Mouse (Mus musculus): Measurements from ENCODE around the gene Lim2. TPM values are rescaled to one million over a fixed set of nuclear protein-coding genes. Genes with fewer than 3 reads are reported as not detected.
"Not testable (repeated sequence)": the region's sequence is repeated elsewhere in the genome, so short reads cannot be mapped to it uniquely, and the experiment has no call there.

Gene Lim2
- not detected for total RNA-seq (2021)

DNA sequence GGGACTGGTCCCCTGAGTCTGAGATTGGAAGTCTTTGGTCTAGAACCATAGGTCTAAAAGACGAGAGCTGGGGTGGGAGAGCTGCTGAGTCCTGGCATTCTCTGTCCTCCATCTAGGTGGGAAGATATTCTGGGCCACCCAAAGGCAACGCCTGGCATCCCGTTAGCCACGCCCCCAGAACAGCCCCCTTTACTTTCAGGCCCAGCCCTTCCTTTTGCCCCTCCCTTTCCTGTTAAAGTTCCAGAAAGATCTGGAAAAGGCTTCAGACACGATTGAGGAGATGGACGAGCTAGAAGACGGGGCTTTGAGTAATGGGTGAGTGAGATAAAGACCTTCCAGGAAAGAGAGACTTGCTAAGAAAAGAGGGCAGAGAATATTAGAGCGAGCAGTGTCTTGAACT is at the start of gene Lim2:
Gene Lim2 (plus strand): TSS at position 265 of the 400 bp plus-strand sequence.
- DNase-seq, result no peak
- intact Hi-C loops (cut with DNase I), result no loop called here

DNA sequence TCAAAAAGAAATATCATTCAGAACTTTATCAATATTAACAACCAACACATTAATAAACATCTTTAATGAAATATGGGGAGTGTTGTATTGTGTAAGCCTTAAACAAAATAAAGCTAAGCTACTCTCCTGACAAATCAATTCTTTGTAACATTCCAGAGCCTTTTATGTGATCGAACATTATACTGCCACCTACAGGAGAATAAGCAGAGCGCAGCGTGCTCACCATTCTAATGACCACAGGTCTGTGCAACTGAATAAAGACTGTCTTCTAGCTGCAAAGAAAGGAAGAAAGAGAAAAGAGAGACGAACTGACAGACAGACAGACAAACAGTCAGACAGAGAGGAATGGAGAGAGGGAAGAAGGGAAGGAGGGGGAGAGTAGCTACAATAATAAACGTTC is 49.2 kb upstream of the Lim2 start:
- peak; percentile 21 to 39 for DNase-seq

DNA sequence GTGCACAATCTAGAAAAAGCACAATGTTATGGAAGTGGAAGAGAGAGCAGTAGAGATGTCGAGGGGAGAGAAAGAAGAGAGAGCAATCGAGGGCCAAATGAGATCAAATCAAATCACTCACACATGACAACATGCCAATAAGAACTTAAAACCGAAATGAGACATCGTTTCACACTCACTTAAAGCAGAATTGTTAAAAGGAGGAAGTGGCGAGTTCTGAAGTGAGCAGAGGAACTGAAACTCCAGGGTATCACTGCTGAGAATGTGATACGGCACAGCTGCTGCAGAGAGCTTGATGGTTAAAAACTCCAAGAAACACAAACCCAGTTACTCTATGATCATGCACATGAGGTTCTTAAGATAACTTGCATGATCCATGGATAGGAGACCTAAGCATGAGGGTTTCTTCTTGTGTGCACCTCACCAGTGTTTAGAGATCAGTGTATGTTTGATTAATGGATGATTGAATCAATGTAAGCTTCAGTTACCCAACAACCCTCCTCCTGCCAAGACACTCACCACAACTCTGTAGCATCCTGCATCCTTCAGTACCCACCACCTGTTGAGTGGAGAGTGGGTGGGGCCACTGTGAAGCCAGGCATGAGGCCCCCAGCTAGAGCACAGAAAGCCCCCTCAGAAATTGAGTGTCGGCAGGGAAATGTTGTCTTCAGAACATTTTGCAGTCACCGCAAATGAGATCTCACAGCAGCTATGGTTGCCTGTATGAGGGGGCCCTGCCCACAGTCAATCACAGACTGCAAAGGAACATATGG is 34.9 kb upstream of the Lim2 start:
- intact Hi-C loops (cut with DNase I), result no loop called here
- no peak for DNase-seq

More for the DNA sequence above, 49.2 kb upstream of the Lim2 start:
- intact Hi-C loops (cut with DNase I), result no loop called here

DNA sequence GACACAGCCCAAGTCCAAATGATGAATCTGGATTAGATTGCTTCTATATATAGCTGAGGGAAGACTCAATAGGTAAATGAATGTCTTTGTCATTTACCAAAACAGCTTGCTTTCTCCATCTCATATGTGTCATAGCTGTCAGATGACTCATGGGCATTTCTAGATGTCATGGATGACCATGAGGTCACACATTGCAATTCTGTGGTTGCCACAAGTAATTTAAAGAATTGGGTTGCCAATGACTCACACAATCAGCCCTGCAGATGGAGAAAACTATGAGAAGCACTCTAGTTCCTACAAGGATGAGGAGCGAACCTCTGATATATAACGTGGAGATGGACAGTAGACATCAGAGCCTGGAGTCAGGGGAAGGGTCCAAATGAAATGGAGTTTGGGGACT is 28.0 kb upstream of the Lim2 start:
- intact Hi-C loops (cut with DNase I), result no loop called here

DNA sequence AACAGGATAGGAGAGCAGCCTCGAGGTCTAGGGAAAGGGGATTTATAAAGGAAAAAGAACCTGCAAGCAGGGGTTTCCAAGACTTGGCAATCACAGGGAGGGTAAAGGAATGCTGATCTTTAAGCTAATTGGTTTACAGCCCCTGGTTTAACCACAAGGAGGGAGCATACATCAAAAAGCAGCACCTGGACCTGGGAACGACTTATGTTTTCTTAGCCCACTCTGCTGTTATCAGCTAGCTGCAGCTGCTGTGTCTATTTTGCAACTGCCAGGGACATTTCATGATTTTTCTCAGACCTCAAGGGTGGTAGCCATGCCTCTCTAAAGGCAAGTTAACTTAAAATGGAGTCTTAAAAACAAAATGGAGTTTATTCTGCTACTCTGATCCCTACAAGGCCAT is 24.8 kb upstream of the Lim2 start:
- intact Hi-C loops (cut with DNase I), result no loop called here
- DNase-seq, result no peak

More for the DNA sequence above, 28.0 kb upstream of the Lim2 start:
- DNase-seq, result no peak

DNA sequence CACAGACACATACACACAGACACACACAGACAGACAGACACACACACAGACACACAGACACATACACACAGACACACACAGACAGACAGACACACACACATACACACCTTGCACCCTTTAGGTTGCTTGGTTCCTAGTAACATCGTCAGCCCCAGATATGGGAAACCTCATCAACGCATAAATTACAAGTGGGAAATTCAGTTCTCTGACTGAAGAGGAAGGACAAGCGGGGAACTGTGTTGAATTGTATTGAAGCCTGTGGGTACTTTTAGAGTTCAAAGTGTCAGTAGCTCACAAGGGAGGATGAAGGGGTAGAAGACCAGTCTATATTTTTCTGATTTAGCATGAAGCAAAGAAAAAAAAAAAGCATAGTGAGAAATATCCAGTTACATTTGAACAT is 19.9 kb upstream of the Lim2 start:
- intact Hi-C loops (cut with DNase I), result no loop called here
- no peak for DNase-seq

DNA sequence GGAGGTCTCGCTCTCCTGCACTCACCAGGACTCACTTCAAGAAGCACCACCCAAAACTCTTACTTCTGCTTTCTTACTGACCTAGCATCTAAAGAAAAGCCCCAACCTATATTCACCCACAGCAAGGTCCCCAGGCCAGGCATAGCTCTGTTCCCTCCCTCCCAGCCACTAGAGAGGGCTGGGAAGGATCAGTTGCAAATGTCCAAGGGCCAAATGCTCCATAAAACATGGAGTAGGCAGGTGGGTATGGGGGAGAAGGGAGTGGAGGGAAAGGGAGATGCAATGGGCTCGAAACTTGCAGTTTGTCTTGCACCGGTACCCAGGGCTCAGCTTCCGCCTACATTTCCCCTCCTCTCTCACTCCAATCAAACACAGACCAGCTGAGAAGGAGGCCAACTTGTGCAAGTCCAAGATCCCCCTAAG is 19.3 kb upstream of the Lim2 start, which contains the start of gene Siglecg:
Gene Siglecg (plus strand): TSS at position 74 of the 423 bp plus-strand sequence.
- no peak for DNase-seq
- intact Hi-C loops (cut with DNase I), result no loop called here

DNA sequence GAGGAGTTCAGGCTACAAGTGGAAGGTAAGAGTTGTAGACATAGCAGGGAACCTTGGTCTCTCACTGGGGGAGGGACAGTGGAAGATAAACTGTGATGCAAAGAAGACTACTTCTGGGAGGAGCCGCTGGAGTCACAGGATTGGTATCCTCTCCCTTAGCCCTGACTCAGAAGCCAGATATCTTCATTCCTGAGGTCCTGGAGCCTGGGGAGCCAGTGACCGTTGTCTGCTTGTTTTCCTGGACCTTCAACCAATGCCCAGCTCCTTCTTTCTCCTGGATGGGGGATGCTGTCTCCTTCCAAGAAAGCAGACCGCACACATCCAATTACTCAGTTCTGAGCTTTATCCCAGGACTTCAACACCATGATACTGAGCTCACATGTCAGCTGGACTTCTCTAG is 18.4 kb upstream of the Lim2 start:
- no peak for DNase-seq
- intact Hi-C loops (cut with DNase I), result no loop called here

DNA sequence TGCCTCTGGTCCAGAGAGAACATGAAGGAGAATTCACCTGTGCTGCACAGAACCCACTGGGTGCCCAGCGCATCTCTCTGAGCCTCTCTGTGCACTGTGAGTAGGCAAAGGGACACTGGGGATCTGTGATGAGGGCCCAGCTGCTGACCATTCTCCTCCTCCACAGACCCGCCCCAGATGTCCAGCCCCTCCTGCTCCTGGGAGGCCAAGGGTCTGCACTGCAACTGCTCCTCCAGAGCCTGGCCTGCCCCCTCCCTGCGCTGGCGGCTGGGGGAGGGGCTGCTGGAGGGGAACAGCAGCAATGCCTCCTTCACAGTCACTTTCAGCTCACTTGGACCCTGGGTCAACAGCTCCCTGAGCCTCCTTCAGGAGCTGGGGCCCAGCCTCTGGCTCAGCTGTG is 15.7 kb upstream of the Lim2 start:
- intact Hi-C loops (cut with DNase I); DNase-seq: not testable (repeated sequence)

DNA sequence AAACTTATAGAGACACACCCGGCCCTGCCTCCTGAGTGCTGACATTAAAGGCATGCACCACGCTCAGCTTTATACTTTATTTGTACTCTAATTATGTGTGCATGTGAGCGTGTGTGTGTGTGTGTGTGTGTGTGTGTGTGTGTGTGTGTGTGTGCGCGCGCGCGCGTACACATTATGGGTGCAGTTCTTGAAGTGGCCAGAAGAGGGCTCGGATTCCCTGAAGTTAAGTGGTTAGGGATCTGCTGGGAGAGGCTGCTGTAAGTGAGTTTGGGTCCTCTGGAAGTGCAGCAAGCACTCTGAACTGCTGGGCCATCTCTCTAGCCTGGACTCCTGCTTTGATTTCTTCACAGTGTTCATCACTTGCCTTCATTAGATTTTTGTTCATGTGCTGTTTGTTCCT is 10.2 kb upstream of the Lim2 start:
- intact Hi-C loops (cut with DNase I), result no loop called here
- DNase-seq, result no peak

DNA sequence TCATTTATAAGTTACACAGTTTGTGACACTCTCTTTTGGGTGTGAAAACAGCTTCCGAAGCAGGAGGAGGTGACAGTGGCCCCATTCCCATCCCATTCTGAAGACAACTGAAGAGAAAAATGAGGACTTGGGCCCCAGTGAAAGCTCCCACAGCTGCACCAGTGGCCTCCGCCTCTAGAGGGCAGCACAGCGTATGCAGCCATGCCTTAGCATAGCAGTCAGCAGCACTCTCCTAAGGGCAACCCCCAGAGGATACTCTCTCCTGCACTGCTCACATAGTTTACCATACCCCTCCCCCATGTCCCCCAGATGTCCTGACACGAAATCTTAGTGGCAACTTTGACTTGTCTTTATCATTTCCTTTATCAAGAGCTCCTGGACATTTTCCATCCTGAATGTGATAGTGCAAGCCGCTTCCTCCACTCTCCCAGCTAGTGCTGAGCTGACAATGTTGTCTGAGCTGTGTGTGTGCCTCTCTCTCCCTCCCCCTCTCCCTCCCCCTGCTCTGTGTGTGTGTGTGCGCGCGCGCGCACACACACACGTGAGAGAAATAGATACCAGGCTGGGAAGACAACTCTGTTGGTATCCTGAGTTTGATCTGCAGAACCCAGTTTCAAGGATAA is 4.4 kb upstream of the Lim2 start:
- DNase-seq, result peak; percentile 86 to 92
- intact Hi-C loops (cut with DNase I), result loop anchor here (1.0 kb wide), 1 partner anchor 43 kb away; no protein-coding TSS in a partner anchor

DNA sequence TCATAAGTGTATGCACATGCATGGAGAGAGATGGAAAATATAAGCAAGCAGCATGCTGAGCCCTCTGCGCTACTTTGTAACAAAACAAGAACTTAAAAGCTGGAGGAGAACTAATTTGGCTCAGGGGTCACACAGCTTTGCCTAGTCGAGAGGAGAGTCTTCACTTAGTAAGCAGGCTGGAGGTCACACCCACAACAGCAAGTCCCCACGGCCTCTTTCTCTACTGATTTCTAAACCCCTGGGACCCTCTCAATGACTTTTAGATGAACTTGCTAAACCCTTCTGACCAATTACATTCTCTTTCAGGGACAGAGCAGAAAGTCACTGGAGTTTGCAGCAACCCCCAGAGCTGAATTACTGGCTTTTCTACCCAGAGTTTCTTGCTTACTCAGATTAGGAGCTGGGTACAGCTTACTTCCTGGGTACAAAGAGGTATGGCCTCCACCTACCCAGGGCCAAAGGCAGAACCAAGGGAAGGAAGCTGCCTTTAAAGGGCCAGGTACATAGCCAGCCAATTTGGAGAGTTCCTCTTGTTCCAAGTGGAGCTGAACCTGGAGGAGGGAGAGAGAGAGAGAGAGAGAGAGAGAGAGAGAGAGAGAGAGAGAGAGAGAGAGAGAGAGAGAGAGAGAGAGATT is 3.4 kb upstream of the Lim2 start:
- DNase-seq, result no peak
- intact Hi-C loops (cut with DNase I), result loop anchor here (1.0 kb wide), 1 partner anchor 42 kb away; no protein-coding TSS in a partner anchor

DNA sequence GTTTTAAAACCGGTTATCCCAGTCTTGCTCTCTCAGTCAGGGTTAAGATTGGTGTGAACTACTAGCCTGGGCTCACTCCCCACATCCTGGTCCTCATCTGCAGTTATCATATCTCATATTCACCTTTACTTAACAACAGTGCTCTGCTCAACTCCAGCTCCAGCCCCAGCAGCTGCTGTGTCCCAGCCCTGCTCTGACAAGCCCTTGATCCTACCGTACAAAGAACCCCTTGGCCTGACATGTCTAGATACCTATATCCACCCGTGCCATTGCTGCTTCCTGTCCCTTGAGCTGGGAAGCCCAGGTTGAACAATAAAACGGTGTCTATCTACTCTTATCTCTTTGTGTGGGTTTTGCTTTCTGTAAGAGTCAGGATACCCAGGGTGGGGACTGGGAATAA is 2.0 kb downstream of the Lim2 start:
- intact Hi-C loops (cut with DNase I), result no loop called here
- DNase-seq, result no peak

DNA sequence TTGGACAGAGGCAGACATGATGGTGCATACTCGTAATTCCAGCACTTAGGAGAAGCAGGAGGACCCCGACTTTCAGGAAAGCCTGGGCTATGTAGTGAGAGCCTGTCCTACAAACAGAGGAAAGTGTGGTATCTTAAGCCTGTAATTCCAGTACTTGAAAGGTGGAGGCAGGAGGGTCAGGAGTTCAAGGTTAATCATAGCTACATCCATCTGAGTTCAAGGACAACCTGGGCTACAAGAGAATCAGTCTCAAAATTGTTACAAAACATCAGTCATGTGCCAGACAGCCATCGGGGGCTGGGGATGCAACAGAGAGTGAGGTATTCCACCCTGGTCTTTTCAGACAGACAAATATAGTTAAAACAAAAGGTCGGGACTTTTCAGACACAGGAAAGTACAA is 5.4 kb downstream of the Lim2 start:
- DNase-seq, result no peak
- intact Hi-C loops (cut with DNase I), result no loop called here

DNA sequence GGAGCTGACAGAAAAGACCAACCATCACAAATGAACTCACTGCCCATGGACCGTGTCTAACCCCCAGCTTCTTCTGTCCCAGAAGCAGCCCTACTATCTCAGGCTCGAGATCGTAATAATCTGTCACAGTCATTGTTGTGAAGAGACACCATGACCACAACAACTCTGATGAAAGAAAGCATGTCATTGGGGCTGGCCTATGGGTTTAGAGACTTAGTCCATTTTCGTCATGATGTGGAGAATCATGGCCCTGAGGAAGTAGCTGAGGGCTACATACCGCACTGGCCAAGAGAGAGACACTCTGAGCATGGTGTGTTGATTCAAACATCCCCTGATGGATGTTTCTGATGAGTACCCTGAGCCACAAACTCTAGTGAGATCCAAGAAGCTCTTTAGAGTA is 7.2 kb downstream of the Lim2 start:
- DNase-seq, result no peak
- intact Hi-C loops (cut with DNase I), result no loop called here

DNA sequence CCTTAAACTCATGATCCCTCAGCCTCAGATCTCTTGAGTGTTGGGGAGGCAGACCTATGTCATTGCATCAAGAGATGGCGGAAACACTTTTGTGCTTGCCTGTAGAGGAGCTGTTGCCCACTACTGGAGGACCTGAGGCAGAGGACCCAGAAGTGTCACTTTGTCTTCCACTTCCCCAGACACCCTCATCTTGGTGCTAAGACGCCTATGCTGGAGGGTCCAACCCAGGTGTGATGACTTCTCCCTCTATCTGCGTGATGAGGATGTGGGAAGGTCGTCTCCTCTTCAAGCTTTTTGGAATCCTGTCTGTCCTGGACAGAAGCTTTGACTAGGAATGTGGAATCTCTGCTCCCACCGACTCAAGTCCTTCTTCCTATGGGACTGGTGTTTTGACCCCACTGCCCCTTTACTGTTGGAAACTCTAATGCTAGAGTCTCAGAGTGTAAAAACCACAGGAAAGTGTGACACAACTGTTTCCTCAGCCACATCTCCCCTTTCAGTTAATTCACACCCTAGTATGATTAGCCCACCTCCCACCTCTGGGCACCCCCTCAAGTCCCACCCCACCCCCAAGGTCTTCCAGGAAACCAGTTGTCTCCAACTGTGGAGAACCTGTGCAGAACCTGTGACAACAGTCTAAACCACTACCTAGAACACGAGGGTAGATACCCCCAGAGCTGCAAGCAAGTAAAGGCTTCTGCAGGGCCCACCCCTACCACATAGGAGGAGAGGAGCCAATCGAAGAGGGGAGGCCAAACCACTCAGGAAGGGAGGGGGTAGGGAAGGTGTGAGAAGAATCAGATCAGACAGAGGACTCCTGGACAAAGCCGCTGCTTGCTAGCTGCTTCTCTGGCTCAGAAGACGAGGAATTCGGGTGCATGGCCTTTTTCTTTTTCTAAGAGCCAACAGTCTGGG is 9.1 kb downstream of the Lim2 start, which contains the start of gene Nkg7:
Gene Nkg7 (plus strand): TSS at position 733 of the 915 bp plus-strand sequence.
- DNase-seq, result no peak
- intact Hi-C loops (cut with DNase I), result no loop called here

DNA sequence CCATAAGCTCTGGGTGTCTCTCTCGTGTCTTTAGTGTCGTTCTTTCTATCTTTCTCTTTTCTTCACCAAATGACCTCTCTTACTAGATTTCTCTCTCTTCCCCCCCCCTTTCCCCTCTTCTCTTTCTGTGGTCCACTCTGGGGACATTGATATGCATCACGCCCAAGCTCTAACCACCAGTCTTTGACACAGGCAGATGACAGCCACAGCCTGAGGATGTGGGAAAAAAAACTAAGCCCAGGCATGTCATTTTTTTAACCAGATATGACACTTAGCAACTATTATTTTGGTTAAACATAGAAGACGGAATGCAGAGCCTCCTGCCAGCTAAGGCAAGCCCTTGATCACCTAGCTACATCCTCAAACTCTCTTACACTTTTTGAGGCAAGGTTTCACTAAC is 11.1 kb downstream of the Lim2 start:
- DNase-seq, result no peak
- intact Hi-C loops (cut with DNase I), result no loop called here

DNA sequence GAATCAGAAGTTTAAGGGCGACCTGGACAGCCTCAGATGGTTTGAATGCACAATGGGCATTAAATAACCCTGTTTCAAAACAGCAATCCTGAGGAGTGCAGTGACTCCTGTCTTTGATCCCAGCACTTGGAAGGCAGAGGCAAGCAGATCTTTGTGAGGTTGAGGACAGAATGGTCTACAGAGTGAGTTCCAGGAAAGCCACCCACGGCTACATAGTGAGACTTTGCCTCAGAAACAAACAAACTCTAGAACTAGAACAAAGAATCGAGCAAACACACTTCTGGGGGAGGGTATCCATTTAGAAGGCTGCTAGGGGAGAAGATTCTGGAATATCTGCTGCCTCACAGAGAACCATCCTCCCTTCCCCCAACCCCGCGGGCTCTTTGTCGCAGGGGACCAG is 13.0 kb downstream of the Lim2 start, which contains the start of gene Cldnd2:
Gene Cldnd2 (plus strand): TSS at position 301 of the 400 bp plus-strand sequence.
- DNase-seq, result no peak
- intact Hi-C loops (cut with DNase I), result loop anchor here (5.0 to 10.0 kb wide), 2 partner anchors 128 to 804 kb away; partner anchors contain the start of genes 1700028J19Rik, 2410002F23Rik and Zfp715

DNA sequence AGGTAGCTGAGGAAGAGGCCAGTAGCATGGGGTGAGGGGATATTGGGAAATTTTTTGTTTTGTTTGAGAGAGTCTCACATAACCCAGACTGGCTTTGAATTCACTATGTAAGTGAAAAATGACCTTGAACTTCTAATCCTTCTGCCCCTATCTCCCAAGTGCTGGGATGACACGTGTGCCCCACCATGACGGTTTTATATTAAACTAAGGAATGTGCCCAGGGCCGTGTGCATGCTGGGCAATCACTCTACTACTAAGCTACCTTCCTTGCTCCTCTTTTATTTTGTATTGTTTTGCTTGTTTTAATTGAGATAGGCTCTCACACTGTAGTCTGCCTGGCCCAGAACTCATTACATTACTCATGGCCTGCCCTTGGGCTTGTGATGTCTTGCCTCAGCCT is 13.6 kb downstream of the Lim2 start:
- intact Hi-C loops (cut with DNase I), result loop anchor here (5.0 to 10.0 kb wide), 2 partner anchors 129 to 804 kb away; partner anchors contain the start of genes 1700028J19Rik, 2410002F23Rik and Zfp715
- no peak for DNase-seq

DNA sequence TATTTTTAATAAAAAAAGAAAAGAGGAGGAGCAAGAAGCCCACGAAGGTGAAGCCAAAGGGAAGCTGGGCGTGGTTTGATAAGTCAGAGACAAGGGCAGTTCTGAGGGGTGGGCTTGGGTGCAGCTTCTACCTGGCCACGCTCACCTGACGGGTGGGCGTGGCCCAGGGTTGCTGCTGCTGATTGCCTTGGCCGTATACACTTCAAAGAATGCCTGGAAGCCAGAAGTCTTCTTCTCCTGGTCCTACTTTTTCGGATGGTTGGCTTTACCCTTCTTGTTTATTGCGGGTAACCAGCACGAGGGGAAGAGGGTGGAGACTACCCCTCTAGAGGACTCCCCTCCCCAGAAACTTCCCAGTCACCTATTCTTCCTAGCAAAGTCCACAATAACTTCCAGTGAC is 15.2 kb downstream of the Lim2 start:
- DNase-seq, result no peak
- intact Hi-C loops (cut with DNase I), result loop anchor here (1.0 to 10.0 kb wide), 4 partner anchors 24 to 802 kb away; partner anchors contain the start of genes 1700028J19Rik, 2410002F23Rik and Zfp715
